Mouse (Mus musculus) kidney, postnatal 4 days (tissue): ENCODE measurements around the gene Osbpl3.

ENCODE experiments used
- DNase-seq, 2 experiments: peaks; one replicate each; pipeline ENCODE4 v3.0.0; 2021; ENCODE audit warnings: mixed read lengths in 2 of 2

Osbpl3 gene

GRCm38 (mm10) chr6:50455829-50456469 lies at the start of gene Osbpl3:
Osbpl3 (minus strand) TSS chr6:50456201.
- DNase-seq: peak; percentile 92 to 96

- no peak for DNase-seq
Observed at GRCm38 (mm10) chr6:50505531-50505930, 49.5 kb upstream of the Osbpl3 start.

- no peak for DNase-seq
Observed at GRCm38 (mm10) chr6:50504711-50505110, 48.7 kb upstream of the Osbpl3 start.

- no peak for DNase-seq
Observed at GRCm38 (mm10) chr6:50503779-50504178, 47.8 kb upstream of the Osbpl3 start.

GRCm38 (mm10) chr6:50503031-50503430 lies 47.0 kb upstream of the Osbpl3 start:
- DNase-seq: no peak

GRCm38 (mm10) chr6:50498346-50498745 lies 42.3 kb upstream of the Osbpl3 start:
- no peak for DNase-seq

GRCm38 (mm10) chr6:50490519-50490918 lies 34.5 kb upstream of the Osbpl3 start:
- DNase-seq: no peak

GRCm38 (mm10) chr6:50489380-50489779 lies 33.4 kb upstream of the Osbpl3 start:
- no peak for DNase-seq

GRCm38 (mm10) chr6:50486035-50486902 lies 30.3 kb upstream of the Osbpl3 start:
- no peak for DNase-seq

GRCm38 (mm10) chr6:50483426-50483825 lies 27.4 kb upstream of the Osbpl3 start:
- no peak for DNase-seq

GRCm38 (mm10) chr6:50481460-50481859 lies 25.5 kb upstream of the Osbpl3 start:
- no peak for DNase-seq

- DNase-seq: no peak
Observed at GRCm38 (mm10) chr6:50466451-50466850, 10.4 kb upstream of the Osbpl3 start.

- no peak for DNase-seq
Observed at GRCm38 (mm10) chr6:50464690-50465485, 8.9 kb upstream of the Osbpl3 start.

GRCm38 (mm10) chr6:50462026-50462425 lies 6.0 kb upstream of the Osbpl3 start:
- no peak for DNase-seq

- no peak for DNase-seq
Observed at GRCm38 (mm10) chr6:50461585-50461984, 5.6 kb upstream of the Osbpl3 start.

- DNase-seq: no peak
Observed at GRCm38 (mm10) chr6:50460646-50461045, 4.6 kb upstream of the Osbpl3 start.

GRCm38 (mm10) chr6:50460246-50460645 lies 4.2 kb upstream of the Osbpl3 start:
- DNase-seq: no peak

- no peak for DNase-seq
Observed at GRCm38 (mm10) chr6:50459271-50459670, 3.3 kb upstream of the Osbpl3 start.

GRCm38 (mm10) chr6:50457551-50458348 lies 1.7 kb upstream of the Osbpl3 start:
- no peak for DNase-seq

- no peak for DNase-seq
Observed at GRCm38 (mm10) chr6:50456706-50457105, 705 bp upstream of the Osbpl3 start.

GRCm38 (mm10) chr6:50455102-50455828 lies 736 bp downstream of the Osbpl3 start:
- peak; percentile 65 to 75 for DNase-seq

GRCm38 (mm10) chr6:50453651-50454050 lies 2.4 kb downstream of the Osbpl3 start:
- no peak for DNase-seq
